Mouse (Mus musculus): ENCODE measurements around the gene Gm10721.
"Not testable (repeated sequence)": the region's sequence is repeated elsewhere in the genome, so short reads cannot be mapped to it uniquely, and the experiment has no call there.

Gm10721 gene

DNA sequence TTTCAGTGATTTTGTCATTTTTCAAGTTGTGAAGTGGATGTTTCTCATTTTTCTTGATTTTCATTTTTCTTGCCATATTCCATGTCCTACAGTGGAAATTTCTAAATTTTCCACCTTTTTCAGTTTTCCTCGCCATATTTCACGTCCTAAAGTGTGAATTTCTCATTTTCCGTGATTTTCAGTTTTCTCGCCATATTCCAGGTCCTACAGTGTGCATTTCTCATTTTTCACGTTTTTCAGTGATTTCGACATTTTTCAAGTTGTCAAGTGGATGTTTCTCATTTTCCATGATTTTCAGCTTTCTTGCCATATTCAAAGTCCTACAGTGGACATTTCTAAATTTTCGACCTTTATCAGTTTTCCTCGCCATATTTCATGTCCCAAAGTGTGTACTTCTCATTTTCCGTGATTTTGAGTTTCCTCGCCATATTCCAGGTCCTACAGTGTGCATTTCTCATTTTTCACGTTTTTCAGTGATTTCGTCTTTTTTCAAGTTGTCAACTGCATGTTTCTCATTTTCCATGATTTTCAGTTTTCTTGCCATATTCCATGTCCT is 12.1 kb downstream of the Gm10721 start, which contains the start of gene Gm10717:
Gene Gm10717 (plus strand): TSS at position 506 of the 556 bp plus-strand sequence.
- DNase-seq (ENCODE audit: extremely low spot score, low read depth, low spot score): not testable (repeated sequence)

- not testable (repeated sequence) for DNase-seq (ENCODE audit: extremely low spot score, low read depth, low spot score)
Observed at GRCm38 (mm10) chr9:3025653-3026052, 12.7 kb downstream of the Gm10721 start.

DNA sequence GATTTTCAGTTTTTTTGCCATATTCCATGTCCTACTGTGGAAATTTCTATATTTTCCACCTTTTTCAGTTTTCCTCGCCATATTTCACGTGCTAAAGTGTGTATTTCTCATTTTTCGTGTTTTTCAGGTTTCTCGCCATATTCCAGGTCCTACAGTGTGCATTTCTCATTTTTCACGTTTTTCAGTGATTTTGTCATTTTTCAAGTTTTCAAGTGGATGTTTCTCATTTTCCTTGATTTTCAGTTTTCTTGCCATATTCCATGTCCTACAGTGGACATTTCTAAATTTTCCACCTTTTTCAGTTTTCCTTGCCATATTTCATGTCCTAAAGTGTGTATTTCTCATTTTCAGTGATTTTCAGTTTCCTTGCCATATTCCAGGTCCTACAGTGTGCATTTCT is 13.2 kb downstream of the Gm10721 start:
- not testable (repeated sequence) for DNase-seq (ENCODE audit: extremely low spot score, low read depth, low spot score)

DNA sequence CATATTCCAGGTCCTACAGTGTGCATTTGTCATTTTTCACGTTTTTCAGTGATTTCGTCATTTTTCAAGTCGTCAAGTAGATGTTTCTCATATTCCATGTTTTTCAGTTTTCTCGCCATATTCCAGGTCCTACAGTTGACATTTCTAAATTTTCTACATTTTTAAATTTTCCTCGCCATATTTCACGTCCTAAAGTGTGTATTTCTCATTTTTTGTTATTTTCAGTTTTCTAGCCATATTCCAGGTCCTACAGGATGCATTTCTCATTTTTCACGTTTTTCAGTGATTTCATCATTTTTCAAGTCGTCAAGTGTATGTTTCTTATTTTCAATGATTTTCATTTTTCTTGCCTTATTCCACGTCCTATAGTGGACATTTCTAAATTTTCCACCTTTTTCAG is 13.8 kb downstream of the Gm10721 start:
- not testable (repeated sequence) for DNase-seq (ENCODE audit: extremely low spot score, low read depth, low spot score)

DNA sequence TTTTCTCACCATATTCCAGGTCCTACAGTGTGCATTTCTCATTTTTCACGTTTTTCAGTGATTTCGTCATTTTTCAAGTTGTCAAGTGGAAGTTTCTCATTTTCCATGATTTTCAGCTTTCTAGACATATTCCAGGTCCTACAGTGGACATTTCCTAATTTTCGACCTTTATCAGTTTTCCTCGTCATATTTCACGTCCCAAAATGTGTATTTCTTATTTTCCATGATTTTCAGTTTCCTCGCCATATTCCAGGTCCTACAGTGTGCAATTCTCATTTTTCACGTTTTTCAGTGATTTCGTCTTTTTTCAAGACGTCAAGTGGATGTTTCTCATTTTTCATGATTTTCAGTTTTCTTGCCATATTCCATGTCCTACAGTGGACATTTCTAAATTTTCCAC is 14.3 kb downstream of the Gm10721 start:
- DNase-seq (ENCODE audit: extremely low spot score, low read depth, low spot score): peak; percentile 99

DNA sequence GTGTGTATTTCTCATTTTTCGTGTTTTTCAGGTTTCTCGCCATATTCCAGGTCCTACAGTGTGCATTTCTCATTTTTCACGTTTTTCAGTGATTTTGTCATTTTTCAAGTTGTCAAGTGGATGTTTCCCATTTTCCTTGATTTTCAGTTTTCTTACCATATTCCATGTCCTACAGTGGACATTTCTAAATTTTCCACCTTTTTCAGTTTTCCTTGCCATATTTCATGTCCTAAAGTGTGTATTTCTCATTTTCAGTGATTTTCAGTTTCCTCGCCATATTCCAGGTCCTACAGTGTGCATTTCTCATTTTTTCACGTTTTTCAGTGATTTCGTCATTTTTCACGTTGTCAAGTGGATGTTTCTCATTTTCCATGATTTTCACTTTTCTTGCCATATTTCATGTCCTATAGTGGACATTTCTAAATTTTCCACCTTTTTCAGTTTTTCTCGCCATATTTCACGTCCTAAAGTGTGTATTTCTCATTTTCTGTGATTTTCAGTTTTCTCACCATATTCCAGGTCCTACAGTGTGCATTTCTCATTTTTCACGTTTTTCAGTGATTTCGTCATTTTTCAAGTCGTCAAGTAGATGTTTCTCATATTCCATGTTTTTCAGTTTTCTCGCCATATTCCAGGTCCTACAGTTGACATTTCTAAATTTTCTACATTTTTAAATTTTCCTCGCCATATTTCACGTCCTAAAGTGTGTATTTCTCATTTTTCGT is 16.5 kb downstream of the Gm10721 start:
- DNase-seq (ENCODE audit: extremely low spot score, low read depth, low spot score): not testable (repeated sequence)

DNA sequence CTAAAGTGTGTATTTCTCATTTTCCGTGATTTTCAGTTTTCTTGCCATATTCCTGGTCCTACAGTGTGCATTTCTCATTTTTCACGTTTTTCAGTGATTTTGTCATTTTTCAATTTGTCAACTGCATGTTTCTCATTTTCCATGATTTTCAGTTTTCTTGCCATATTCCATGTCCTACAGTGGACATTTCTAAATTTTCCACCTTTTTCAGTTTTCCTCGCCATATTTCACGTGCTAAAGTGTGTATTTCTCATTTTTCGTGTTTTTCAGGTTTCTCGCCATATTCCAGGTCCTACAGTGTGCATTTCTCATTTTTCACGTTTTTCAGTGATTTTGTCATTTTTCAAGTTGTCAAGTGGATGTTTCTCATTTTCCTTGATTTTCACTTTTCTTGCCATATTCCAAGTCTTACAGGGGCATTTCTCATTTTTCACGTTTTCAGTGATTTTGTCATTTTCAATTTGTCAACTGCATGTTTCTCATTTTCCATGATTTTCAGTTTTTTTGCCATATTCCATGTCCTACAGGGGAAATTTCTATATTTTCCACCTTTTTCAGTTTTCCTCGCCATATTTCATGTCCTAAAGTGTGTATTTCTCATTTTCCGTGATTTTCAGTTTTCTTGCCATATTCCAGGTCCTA is 17.9 kb downstream of the Gm10721 start:
- DNase-seq (ENCODE audit: extremely low spot score, low read depth, low spot score): peak; percentile 100

DNA sequence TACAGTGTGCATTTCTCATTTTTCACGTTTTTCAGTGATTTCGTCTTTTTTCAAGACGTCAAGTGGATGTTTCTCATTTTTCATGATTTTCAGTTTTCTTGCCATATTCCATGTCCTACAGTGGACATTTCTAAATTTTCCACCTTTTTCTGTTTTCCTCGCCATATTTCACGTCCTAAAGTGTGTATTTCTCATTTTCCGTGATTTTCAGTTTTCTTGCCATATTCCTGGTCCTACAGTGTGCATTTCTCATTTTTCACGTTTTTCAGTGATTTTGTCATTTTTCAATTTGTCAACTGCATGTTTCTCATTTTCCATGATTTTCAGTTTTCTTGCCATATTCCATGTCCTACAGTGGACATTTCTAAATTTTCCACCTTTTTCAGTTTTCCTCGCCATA is 21.4 kb downstream of the Gm10721 start, which contains the start of gene Gm17535:
Gene Gm17535 (plus strand): TSS at position 301 of the 400 bp plus-strand sequence.
- not testable (repeated sequence) for DNase-seq (ENCODE audit: extremely low spot score, low read depth, low spot score)

GRCm38 (mm10) chr9:3036577-3036976 is 23.6 kb downstream of the Gm10721 start, which contains the start of gene Gm10715:
Gm10715 (plus strand) TSS chr9:3036877.
- not testable (repeated sequence) for DNase-seq (ENCODE audit: extremely low spot score, low read depth, low spot score)

DNA sequence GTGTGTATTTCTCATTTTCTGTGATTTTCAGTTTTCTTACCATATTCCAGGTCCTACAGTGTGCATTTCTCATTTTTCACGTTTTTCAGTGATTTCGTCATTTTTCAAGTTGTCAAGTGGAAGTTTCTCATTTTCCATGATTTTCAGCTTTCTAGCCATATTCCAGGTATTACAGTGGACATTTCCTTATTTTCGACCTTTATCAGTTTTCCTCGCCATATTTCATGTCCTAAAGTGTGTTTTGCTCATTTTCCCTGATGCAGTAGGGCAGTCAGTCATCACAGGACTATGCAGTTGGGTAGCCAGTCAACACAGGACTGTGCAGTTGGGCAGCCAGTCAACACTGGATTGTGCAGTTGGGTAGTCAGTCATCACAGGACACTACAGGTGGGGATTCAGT is 25.2 kb downstream of the Gm10721 start:
- peak; percentile 49 for DNase-seq (ENCODE audit: extremely low spot score, low read depth, low spot score)

Measured in hindlimb bud, embryonic 11.5 days (tissue).